Mouse (Mus musculus): ENCODE measurements around the gene Cyp4b1. TPM values are rescaled to one million over a fixed set of nuclear protein-coding genes. Genes with fewer than 3 reads are reported as not detected.
"Not testable (repeated sequence)": the region's sequence is repeated elsewhere in the genome, so short reads cannot be mapped to it uniquely, and the experiment has no call there.

The Cyp4b1 gene
- polyA plus RNA-seq, 1 experiment from 2014 or later = 0.74 TPM

GRCm38 (mm10) chr4:115642967-115643754 lies 4.4 kb downstream of the Cyp4b1 start:
- ATAC-seq (ENCODE audit: insufficient number of reproducible peaks, low FRiP score) = peak; percentile 51; the same call in 1 of the 2 replicates

GRCm38 (mm10) chr4:115625560-115625959 lies 22.0 kb downstream of the Cyp4b1 start:
- not testable (repeated sequence) for H3K27me3 ChIP-seq (replicated peaks); H3K9ac ChIP-seq; H3K9me3 ChIP-seq (replicated peaks); H3K4me2 ChIP-seq; H3K4me1 ChIP-seq (replicated peaks); H3K27ac ChIP-seq (ENCODE audit: poor library complexity, severe bottlenecking); ATAC-seq (ENCODE audit: insufficient number of reproducible peaks, low FRiP score); H3K4me3 ChIP-seq; H3K36me3 ChIP-seq
- 80% methylated on average over 3 of the region's 3 CpGs for WGBS

More at GRCm38 (mm10) chr4:115642967-115643754, 4.4 kb downstream of the Cyp4b1 start:
- Histone ChIP-seq H3K9ac (no peak overlapping the region), H3K4me1 (replicated peaks) (peaks cover 10% of the 10 kb centered on the region; the same call in 1 of the 2 replicates), H3K9me3 (replicated peaks) (no peaks in the 10 kb centered on the region), H3K36me3 (no peaks in the 10 kb centered on the region), H3K27ac (ENCODE audit: poor library complexity, severe bottlenecking) (no peak overlapping the region), H3K4me2 (no peak overlapping the region), H3K4me3 (no peak overlapping the region), H3K27me3 (replicated peaks) (no peaks in the 10 kb centered on the region)
- 25% methylated on average over 5 of the region's 5 CpGs for WGBS

GRCm38 (mm10) chr4:115614005-115614404 lies 33.5 kb downstream of the Cyp4b1 start:
- no peaks in the 10 kb centered on the region for H3K9me3 ChIP-seq (replicated peaks)
- H3K27me3 ChIP-seq (replicated peaks) = no peaks in the 10 kb centered on the region
- no peaks in the 10 kb centered on the region for H3K36me3 ChIP-seq
- H3K4me3 ChIP-seq = no peak overlapping the region
- no peak overlapping the region for H3K27ac ChIP-seq (ENCODE audit: poor library complexity, severe bottlenecking)
- no peak overlapping the region for H3K4me2 ChIP-seq
- no peak overlapping the region for H3K9ac ChIP-seq
- no peak for ATAC-seq (ENCODE audit: insufficient number of reproducible peaks, low FRiP score)
- H3K4me1 ChIP-seq (replicated peaks) = no peaks in the 10 kb centered on the region

- H3K9ac ChIP-seq; H3K4me3 ChIP-seq; H3K9me3 ChIP-seq (replicated peaks); H3K4me2 ChIP-seq; H3K4me1 ChIP-seq (replicated peaks); H3K27ac ChIP-seq (ENCODE audit: poor library complexity, severe bottlenecking); H3K36me3 ChIP-seq; H3K27me3 ChIP-seq (replicated peaks); ATAC-seq (ENCODE audit: insufficient number of reproducible peaks, low FRiP score): not testable (repeated sequence)
- WGBS = 72% methylated on average over 8 of the region's 8 CpGs
Measured at GRCm38 (mm10) chr4:115600611-115601010, 46.9 kb downstream of the Cyp4b1 start, which contains the start of gene Cyp4a32. Gene Cyp4a32, plus strand, starts transcription at chr4:115600969.

GRCm38 (mm10) chr4:115596824-115597336 lies 50.6 kb downstream of the Cyp4b1 start:
- ATAC-seq (ENCODE audit: insufficient number of reproducible peaks, low FRiP score) = no peak
- H3K4me2 ChIP-seq = no peak overlapping the region
- no peak overlapping the region for H3K27ac ChIP-seq (ENCODE audit: poor library complexity, severe bottlenecking)
- 57% methylated on average over 2 of the region's 2 CpGs for WGBS
- H3K4me3 ChIP-seq = no peak overlapping the region
- no peaks in the 10 kb centered on the region for H3K4me1 ChIP-seq (replicated peaks)
- no peak overlapping the region for H3K9ac ChIP-seq
- H3K36me3 ChIP-seq = no peaks in the 10 kb centered on the region
- 0 out of 2 replicates have a peak, but pooled peaks cover 3% of the 10 kb centered on the region for H3K27me3 ChIP-seq (replicated peaks)
- no peaks in the 10 kb centered on the region for H3K9me3 ChIP-seq (replicated peaks)

- no peak overlapping the region for H3K4me2 ChIP-seq
- ATAC-seq (ENCODE audit: insufficient number of reproducible peaks, low FRiP score) = no peak
- H3K9ac ChIP-seq = no peak overlapping the region
- H3K4me3 ChIP-seq = no peak overlapping the region
- H3K9me3 ChIP-seq (replicated peaks) = no peaks in the 10 kb centered on the region
- H3K27ac ChIP-seq (ENCODE audit: poor library complexity, severe bottlenecking) = no peak overlapping the region
- WGBS = 80% methylated on average over 1 of the region's 1 CpGs
- 0 out of 2 replicates have a peak, but pooled peaks cover 3% of the 10 kb centered on the region for H3K27me3 ChIP-seq (replicated peaks)
- H3K36me3 ChIP-seq = no peaks in the 10 kb centered on the region
- H3K4me1 ChIP-seq (replicated peaks) = no peaks in the 10 kb centered on the region
Measured at GRCm38 (mm10) chr4:115596357-115596756, 51.2 kb downstream of the Cyp4b1 start.

- no peak overlapping the region for H3K4me2 ChIP-seq
- ATAC-seq (ENCODE audit: insufficient number of reproducible peaks, low FRiP score) = peak; percentile 81
- no peaks in the 10 kb centered on the region for H3K4me1 ChIP-seq (replicated peaks)
- H3K36me3 ChIP-seq = no peaks in the 10 kb centered on the region
- H3K9me3 ChIP-seq (replicated peaks) = no peaks in the 10 kb centered on the region
- no peaks in the 10 kb centered on the region for H3K27me3 ChIP-seq (replicated peaks)
- H3K4me3 ChIP-seq = no peak overlapping the region
- no peak overlapping the region for H3K9ac ChIP-seq
- H3K27ac ChIP-seq (ENCODE audit: poor library complexity, severe bottlenecking) = no peak overlapping the region
Measured at GRCm38 (mm10) chr4:115583036-115583435, 64.5 kb downstream of the Cyp4b1 start.

- Histone ChIP-seq H3K9ac (no peak overlapping the region), H3K9me3 (replicated peaks) (no peaks in the 10 kb centered on the region), H3K4me3 (no peak overlapping the region), H3K4me1 (replicated peaks) (no peaks in the 10 kb centered on the region), H3K4me2 (no peak overlapping the region), H3K27ac (ENCODE audit: poor library complexity, severe bottlenecking) (no peak overlapping the region), H3K27me3 (replicated peaks) (no peaks in the 10 kb centered on the region), H3K36me3 (no peaks in the 10 kb centered on the region)
- no peak for ATAC-seq (ENCODE audit: insufficient number of reproducible peaks, low FRiP score)
- 73% methylated on average over 2 of the region's 2 CpGs for WGBS
Measured at GRCm38 (mm10) chr4:115575776-115576175, 71.7 kb downstream of the Cyp4b1 start.

- 72% methylated on average over 3 of the region's 3 CpGs for WGBS
- no peak for ATAC-seq (ENCODE audit: insufficient number of reproducible peaks, low FRiP score)
Measured at GRCm38 (mm10) chr4:115575255-115575654, 72.3 kb downstream of the Cyp4b1 start.

More at GRCm38 (mm10) chr4:115575255-115575654, 72.3 kb downstream of the Cyp4b1 start:
- H3K4me3 ChIP-seq = no peak overlapping the region
- no peak overlapping the region for H3K9ac ChIP-seq
- H3K4me1 ChIP-seq (replicated peaks) = no peaks in the 10 kb centered on the region
- no peak overlapping the region for H3K4me2 ChIP-seq
- no peaks in the 10 kb centered on the region for H3K36me3 ChIP-seq
- H3K9me3 ChIP-seq (replicated peaks) = no peaks in the 10 kb centered on the region
- no peaks in the 10 kb centered on the region for H3K27me3 ChIP-seq (replicated peaks)
- H3K27ac ChIP-seq (ENCODE audit: poor library complexity, severe bottlenecking) = no peak overlapping the region
